Mouse (Mus musculus): ENCODE measurements around the gene Actr6. TPM values are rescaled to one million over a fixed set of nuclear protein-coding genes. Genes with fewer than 3 reads are reported as not detected.
"Not testable (repeated sequence)": the region's sequence is repeated elsewhere in the genome, so short reads cannot be mapped to it uniquely, and the experiment has no call there.

The Actr6 gene
- polyA plus RNA-seq, 1 experiment from 2014 or later = 21.5 TPM

GRCm38 (mm10) chr10:89696270-89696669, 35.8 kb downstream of the Actr6 start:
- not testable (repeated sequence) for H3K27me3 ChIP-seq (replicated peaks)

GRCm38 (mm10) chr10:89695194-89695911, 36.7 kb downstream of the Actr6 start:
- no peak overlapping the region for H3K9ac ChIP-seq
- peak overlapping the region; percentile 41 for H3K4me2 ChIP-seq
- 63% methylated on average over 20 of the region's 20 CpGs for WGBS

More at GRCm38 (mm10) chr10:89696270-89696669, 35.8 kb downstream of the Actr6 start:
- not testable (repeated sequence) for H3K9me3 ChIP-seq; ATAC-seq (ENCODE audit: extremely low read depth, insufficient number of reproducible peaks, low FRiP score, low TSS enrichment); H3K4me1 ChIP-seq; H3K27ac ChIP-seq (replicated peaks); H3K36me3 ChIP-seq; H3K4me2 ChIP-seq; H3K4me3 ChIP-seq; H3K9ac ChIP-seq
- 69% methylated on average over 2 of the region's 2 CpGs for WGBS

DNA sequence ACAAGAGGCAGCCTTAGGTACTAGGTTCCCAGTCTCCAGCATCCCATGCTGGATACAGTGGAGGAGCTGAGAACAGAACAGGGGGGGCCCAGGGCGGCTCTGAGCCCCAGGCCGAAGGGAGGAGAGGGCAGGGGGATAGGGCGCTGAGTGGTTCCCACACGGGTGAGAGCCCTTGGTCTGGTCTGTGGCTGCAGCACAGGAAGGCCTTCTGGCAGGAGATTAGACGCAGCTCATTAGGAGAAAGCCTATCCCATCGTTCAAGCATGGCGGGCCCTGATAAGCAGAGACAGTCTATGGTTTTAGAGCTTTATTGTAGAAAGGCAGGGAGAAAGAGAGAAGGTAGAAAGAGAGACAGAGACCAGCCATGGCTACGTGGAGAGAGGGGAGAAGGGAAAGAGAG, 42.1 kb downstream of the Actr6 start:
- no peaks in the 10 kb centered on the region for H3K36me3 ChIP-seq
- H3K9me3 ChIP-seq = no peaks in the 10 kb centered on the region
- no peak overlapping the region for H3K4me3 ChIP-seq
- peaks cover 9% of the 10 kb centered on the region for H3K4me1 ChIP-seq
- no peak overlapping the region for H3K4me2 ChIP-seq
- WGBS = 41% methylated on average over 8 of the region's 8 CpGs
- ATAC-seq (ENCODE audit: extremely low read depth, insufficient number of reproducible peaks, low FRiP score, low TSS enrichment) = no peak
- no peaks in the 10 kb centered on the region for H3K27me3 ChIP-seq (replicated peaks)
- H3K27ac ChIP-seq (replicated peaks) = no peak overlapping the region
- H3K9ac ChIP-seq = no peak overlapping the region

More at GRCm38 (mm10) chr10:89695194-89695911, 36.7 kb downstream of the Actr6 start:
- Histone ChIP-seq H3K27ac (replicated peaks) (no peak overlapping the region), H3K36me3 (no peaks in the 10 kb centered on the region), H3K27me3 (replicated peaks) (no peaks in the 10 kb centered on the region), H3K9me3 (no peaks in the 10 kb centered on the region), H3K4me3 (no peak overlapping the region), H3K4me1 (no peaks in the 10 kb centered on the region)
- ATAC-seq (ENCODE audit: extremely low read depth, insufficient number of reproducible peaks, low FRiP score, low TSS enrichment) = no peak

- no peaks in the 10 kb centered on the region for H3K27me3 ChIP-seq (replicated peaks)
- ATAC-seq (ENCODE audit: extremely low read depth, insufficient number of reproducible peaks, low FRiP score, low TSS enrichment) = no peak
- no peaks in the 10 kb centered on the region for H3K9me3 ChIP-seq
- no peak overlapping the region for H3K9ac ChIP-seq
- no peak overlapping the region for H3K27ac ChIP-seq (replicated peaks)
- no peak overlapping the region for H3K4me3 ChIP-seq
- peaks cover 7% of the 10 kb centered on the region for H3K36me3 ChIP-seq
- no peak overlapping the region for H3K4me2 ChIP-seq
- WGBS = 69% methylated on average over 2 of the region's 2 CpGs
- peaks cover 19% of the 10 kb centered on the region for H3K4me1 ChIP-seq
Measured at GRCm38 (mm10) chr10:89687455-89687854, 44.6 kb downstream of the Actr6 start.

GRCm38 (mm10) chr10:89686139-89686808, 45.8 kb downstream of the Actr6 start, which contains the start of gene Scyl2:
Gene Scyl2 (minus strand): TSS chr10:89686285.
- Histone ChIP-seq H3K9ac (peak within 1 kb of the TSS; percentile 91), H3K36me3 (peaks cover 7% of the 10 kb centered on the region), H3K4me1 (peaks cover 19% of the 10 kb centered on the region), H3K4me2 (peak within 1 kb of the TSS; percentile 75), H3K9me3 (no peaks in the 10 kb centered on the region), H3K4me3 (peak within 1 kb of the TSS; percentile 79), H3K27me3 (replicated peaks) (no peaks in the 10 kb centered on the region), H3K27ac (replicated peaks) (peak within 1 kb of the TSS; percentile 71)
- 4% methylated on average over 31 of the region's 31 CpGs for WGBS
- peak; percentile 98 for ATAC-seq (ENCODE audit: extremely low read depth, insufficient number of reproducible peaks, low FRiP score, low TSS enrichment)

- no peaks in the 10 kb centered on the region for H3K27me3 ChIP-seq (replicated peaks)
- peak; percentile 70 for ATAC-seq (ENCODE audit: extremely low read depth, insufficient number of reproducible peaks, low FRiP score, low TSS enrichment)
- H3K9ac ChIP-seq = peak overlapping the region; percentile 91
- H3K4me2 ChIP-seq = peak overlapping the region; percentile 75
- H3K27ac ChIP-seq (replicated peaks) = peak overlapping the region; percentile 71
- 2% methylated on average over 51 of the region's 51 CpGs for WGBS
- peaks cover 19% of the 10 kb centered on the region for H3K4me1 ChIP-seq
- H3K9me3 ChIP-seq = no peaks in the 10 kb centered on the region
- H3K4me3 ChIP-seq = peak overlapping the region; percentile 79
- H3K36me3 ChIP-seq = peaks cover 7% of the 10 kb centered on the region
Measured at GRCm38 (mm10) chr10:89685391-89686138, 46.5 kb downstream of the Actr6 start.

DNA sequence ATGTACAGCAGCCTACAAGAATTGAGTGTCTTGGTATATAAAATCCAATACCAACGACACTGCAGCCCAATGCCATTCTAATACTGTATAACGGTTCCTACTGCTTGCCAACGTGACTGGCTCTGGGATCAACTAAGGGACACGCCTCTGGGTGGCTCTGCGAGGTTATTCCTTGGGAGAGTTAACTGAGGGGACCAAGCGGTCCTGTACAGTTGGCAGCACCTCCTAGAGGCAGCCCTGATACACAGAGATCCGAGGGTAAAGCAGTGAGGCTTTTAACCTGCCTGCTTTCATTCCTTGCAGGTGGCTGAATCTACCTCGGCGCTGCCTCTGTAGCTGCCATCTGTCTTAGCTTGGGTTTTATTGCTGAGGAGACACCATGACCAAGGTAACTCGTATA, 49.1 kb downstream of the Actr6 start:
- H3K36me3 ChIP-seq = peaks cover 12% of the 10 kb centered on the region
- peaks cover 19% of the 10 kb centered on the region for H3K4me1 ChIP-seq
- no peak for ATAC-seq (ENCODE audit: extremely low read depth, insufficient number of reproducible peaks, low FRiP score, low TSS enrichment)
- no peak overlapping the region for H3K9ac ChIP-seq
- 79% methylated on average over 10 of the region's 10 CpGs for WGBS
- H3K27me3 ChIP-seq (replicated peaks) = no peaks in the 10 kb centered on the region
- no peak overlapping the region for H3K4me2 ChIP-seq
- no peak overlapping the region for H3K27ac ChIP-seq (replicated peaks)
- H3K9me3 ChIP-seq = no peaks in the 10 kb centered on the region
- no peak overlapping the region for H3K4me3 ChIP-seq

DNA sequence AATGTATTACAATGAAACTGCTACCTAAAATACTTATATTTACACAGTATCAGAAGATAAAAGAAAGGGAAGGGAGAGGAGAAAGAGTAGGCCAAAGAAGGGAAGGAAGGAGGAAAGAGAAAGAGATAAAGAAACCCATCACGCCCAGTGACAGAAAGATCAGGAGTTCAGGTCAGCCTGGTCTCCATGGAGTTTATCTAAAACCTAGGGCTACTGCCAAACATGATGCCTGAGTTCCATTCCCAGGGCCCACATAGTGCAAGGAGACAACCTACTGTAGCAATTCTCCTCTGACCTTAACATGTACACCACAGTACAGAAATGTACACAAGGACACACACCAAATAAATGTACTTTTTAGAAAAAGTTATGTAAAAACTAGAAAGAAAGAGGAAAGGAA, 49.9 kb downstream of the Actr6 start:
- no peak overlapping the region for H3K4me2 ChIP-seq
- peaks cover 19% of the 10 kb centered on the region for H3K4me1 ChIP-seq
- ATAC-seq (ENCODE audit: extremely low read depth, insufficient number of reproducible peaks, low FRiP score, low TSS enrichment) = no peak
- peaks cover 16% of the 10 kb centered on the region for H3K36me3 ChIP-seq
- no peaks in the 10 kb centered on the region for H3K9me3 ChIP-seq
- 35% methylated on average over 1 of the region's 1 CpGs for WGBS
- H3K27ac ChIP-seq (replicated peaks) = no peak overlapping the region
- H3K27me3 ChIP-seq (replicated peaks) = no peaks in the 10 kb centered on the region
- no peak overlapping the region for H3K9ac ChIP-seq
- H3K4me3 ChIP-seq = no peak overlapping the region

- no peak overlapping the region for H3K4me2 ChIP-seq
- H3K27me3 ChIP-seq (replicated peaks) = no peaks in the 10 kb centered on the region
- no peak for ATAC-seq (ENCODE audit: extremely low read depth, insufficient number of reproducible peaks, low FRiP score, low TSS enrichment)
- peaks cover 18% of the 10 kb centered on the region for H3K4me1 ChIP-seq
- H3K9ac ChIP-seq = no peak overlapping the region
- no peaks in the 10 kb centered on the region for H3K9me3 ChIP-seq
- no peak overlapping the region for H3K4me3 ChIP-seq
- no peak overlapping the region for H3K27ac ChIP-seq (replicated peaks)
- peaks cover 16% of the 10 kb centered on the region for H3K36me3 ChIP-seq
- 88% methylated on average over 4 of the region's 4 CpGs for WGBS
Measured at GRCm38 (mm10) chr10:89681706-89682105, 50.4 kb downstream of the Actr6 start.

DNA sequence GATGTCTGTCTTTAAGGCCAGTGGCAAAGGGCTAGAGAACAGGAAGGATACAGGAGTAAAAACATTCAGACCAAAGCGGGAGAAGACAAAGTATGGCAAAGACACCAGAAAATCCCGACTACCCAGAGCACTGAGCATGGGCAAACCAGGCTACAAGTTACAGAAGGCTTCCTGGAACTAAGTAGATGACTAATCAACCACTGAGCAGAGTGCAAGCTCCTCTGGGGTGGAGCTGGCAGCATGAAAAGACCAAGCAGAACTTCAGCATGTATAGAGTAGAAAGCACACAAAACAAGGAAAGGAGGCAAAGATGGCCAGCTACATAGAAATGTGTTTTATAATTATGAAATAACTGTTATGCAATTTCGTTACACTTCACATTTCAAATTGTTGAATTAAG, 51.6 kb downstream of the Actr6 start:
- Histone ChIP-seq H3K4me1 (peaks cover 14% of the 10 kb centered on the region), H3K27ac (replicated peaks) (no peak overlapping the region), H3K4me3 (no peak overlapping the region), H3K36me3 (peaks cover 16% of the 10 kb centered on the region), H3K9ac (no peak overlapping the region), H3K9me3 (no peaks in the 10 kb centered on the region), H3K27me3 (replicated peaks) (no peaks in the 10 kb centered on the region), H3K4me2 (no peak overlapping the region)
- no peak for ATAC-seq (ENCODE audit: extremely low read depth, insufficient number of reproducible peaks, low FRiP score, low TSS enrichment)
- WGBS = 83% methylated on average over 3 of the region's 3 CpGs

- Histone ChIP-seq H3K27ac (replicated peaks) (no peak overlapping the region), H3K9ac (no peak overlapping the region), H3K27me3 (replicated peaks) (no peaks in the 10 kb centered on the region), H3K4me2 (no peak overlapping the region), H3K4me1 (peaks cover 6% of the 10 kb centered on the region), H3K36me3 (peaks cover 16% of the 10 kb centered on the region), H3K9me3 (no peaks in the 10 kb centered on the region), H3K4me3 (no peak overlapping the region)
- ATAC-seq (ENCODE audit: extremely low read depth, insufficient number of reproducible peaks, low FRiP score, low TSS enrichment) = no peak
- WGBS = 95% methylated on average over 1 of the region's 1 CpGs
Measured at GRCm38 (mm10) chr10:89679448-89679847, 52.6 kb downstream of the Actr6 start.

Measured in heart, embryonic 13.5 days (tissue).